Mouse (Mus musculus) heart, embryonic 14.5 days (tissue): ENCODE measurements around the gene Actn1. TPM values are rescaled to one million over a fixed set of nuclear protein-coding genes. Genes with fewer than 3 reads are reported as not detected.
"Not testable (repeated sequence)": the region's sequence is repeated elsewhere in the genome, so short reads cannot be mapped to it uniquely, and the experiment has no call there.

Source experiments
- ATAC-seq: fragments of 200-750 bp; cut with Nextera tagmentation; 2 replicates; pipeline ENCODE4 v1.8.0; 2017; ENCODE audit warnings: low read depth, moderate TSS enrichment; ENCODE audit not compliant: insufficient number of reproducible peaks, insufficient read depth, low FRiP score
- H3K27ac ChIP-seq, 2 experiments: fragments of 200-500 bp in 1 of 2; fragments of 300-500 bp in 1 of 2; sonication (generic) in 1 of 2; replicated peaks in 1 of 2; 2 replicates each; pipeline ENCODE4 v1.5.1; 2012 to 2014; ENCODE audit warnings: low read depth in 2 of 2, low read length in 2 of 2, control low read depth in 1 of 2, mild to moderate bottlenecking in 1 of 2, mixed read lengths in 1 of 2; ENCODE audit not compliant: control insufficient read depth in 1 of 2, insufficient read depth in 1 of 2
- H3K27me3 ChIP-seq: fragments of 300-500 bp; sonication (generic); 2 replicates; pipeline ENCODE4 v1.6.1; 2014; ENCODE audit warnings: mild to moderate bottlenecking, low read length, control low read depth; ENCODE audit not compliant: control insufficient read depth, insufficient read depth
- H3K36me3 ChIP-seq: fragments of 300-500 bp; sonication (generic); 2 replicates; pipeline ENCODE4 v1.6.1; 2014; ENCODE audit warnings: mild to moderate bottlenecking, control low read depth, low read length, mixed read lengths; ENCODE audit not compliant: control insufficient read depth, insufficient read depth
- H3K4me1 ChIP-seq, 2 experiments: fragments of 200-500 bp in 1 of 2; fragments of 300-500 bp in 1 of 2; sonication (generic) in 1 of 2; 2 replicates each; pipeline ENCODE4 v1.6.1; 2012 to 2014; ENCODE audit warnings: low read length in 2 of 2, control low read depth in 1 of 2, mixed read lengths in 1 of 2; ENCODE audit not compliant: control insufficient read depth in 2 of 2, insufficient read depth in 2 of 2
- H3K4me2 ChIP-seq: fragments of 300-500 bp; sonication (generic); 2 replicates; pipeline ENCODE4 v1.6.1; 2014; ENCODE audit warnings: mild to moderate bottlenecking, low read length
- H3K4me3 ChIP-seq, 2 experiments: fragments of 200-500 bp in 1 of 2; fragments of 300-500 bp in 1 of 2; sonication (generic) in 1 of 2; 2 replicates each; pipeline ENCODE4 v1.5.1; 2012 to 2014; ENCODE audit warnings: low read length in 2 of 2, mild to moderate bottlenecking in 2 of 2, control low read depth in 1 of 2, low read depth in 1 of 2, moderate library complexity in 1 of 2; ENCODE audit not compliant: control insufficient read depth in 1 of 2, insufficient read depth in 1 of 2
- H3K9ac ChIP-seq: fragments of 300-500 bp; sonication (generic); 2 replicates; pipeline ENCODE4 v1.6.1; 2014; ENCODE audit warnings: mild to moderate bottlenecking, low read length
- H3K9me3 ChIP-seq: fragments of 300-500 bp; sonication (generic); 2 replicates; pipeline ENCODE4 v1.6.1; 2016; ENCODE audit warnings: low read length, control low read depth; ENCODE audit not compliant: control insufficient read depth
- WGBS: fragments of 180-500 bp; shearing (Covaris S2); extraction: QIAGEN DNeasy Blood & Tissue Kit; methylation state at CpG from one replicate; pipeline ENCODE4 v1.1.7; 2014; 5-methylcytosine and 5-hydroxymethylcytosine counted together
- polyA plus RNA-seq: library from polyadenylated mRNA; unstranded; fragments of >200 nt; fragmentation: Nextera tagmentation; extraction: Ambion mirVana; gene quantifications from 2 replicates; pipeline ENCODE4 v1.2.1, GENCODE M21; 2014

Actn1 gene
- polyA plus RNA-seq, 1 experiment from 2014 or later = 42.7 TPM

DNA sequence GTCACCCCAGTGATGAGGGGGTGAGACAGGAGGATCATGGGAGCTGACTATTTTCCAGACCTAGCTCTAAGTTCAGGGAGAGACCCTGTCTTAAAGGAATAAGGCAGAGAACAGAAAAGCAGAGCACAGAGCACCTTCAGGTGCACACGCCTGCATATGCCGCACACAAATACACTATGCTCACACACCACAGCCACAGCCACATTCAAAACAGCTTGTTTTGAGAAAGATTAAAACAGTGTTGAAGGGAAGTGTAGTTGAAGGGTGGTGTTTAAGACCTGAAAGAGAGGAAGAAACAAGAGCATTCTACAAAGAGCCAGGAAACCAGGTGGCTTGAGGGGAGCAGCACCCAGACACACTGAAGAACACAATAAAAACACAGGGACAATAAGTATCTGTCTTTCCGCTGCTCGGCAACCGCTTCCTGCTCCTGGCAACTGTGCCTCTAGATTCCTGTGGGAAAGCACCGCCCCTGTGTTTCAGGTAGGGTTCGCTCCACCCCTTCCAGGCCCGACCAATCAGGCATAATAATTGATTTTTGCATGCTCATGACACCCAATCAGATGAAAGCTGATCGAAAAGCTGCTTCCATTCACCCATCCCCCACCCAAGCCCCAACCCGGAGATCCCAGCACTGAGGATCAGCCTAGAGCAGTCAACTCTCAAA is 13.0 kb upstream of the Actn1 start:
- no peaks in the 10 kb centered on the region for H3K9me3 ChIP-seq
- peaks cover 22 to 30% of the 10 kb centered on the region in 2 experiments for H3K4me1 ChIP-seq
- 34% methylated on average over 10 of the region's 10 CpGs for WGBS
- H3K4me3 ChIP-seq = no peak overlapping the region
- H3K36me3 ChIP-seq = no peaks in the 10 kb centered on the region
- H3K27ac ChIP-seq = no peak overlapping the region
- ATAC-seq = no peak
- no peak overlapping the region for H3K4me2 ChIP-seq
- no peaks in the 10 kb centered on the region for H3K27me3 ChIP-seq
- no peak overlapping the region for H3K9ac ChIP-seq

DNA sequence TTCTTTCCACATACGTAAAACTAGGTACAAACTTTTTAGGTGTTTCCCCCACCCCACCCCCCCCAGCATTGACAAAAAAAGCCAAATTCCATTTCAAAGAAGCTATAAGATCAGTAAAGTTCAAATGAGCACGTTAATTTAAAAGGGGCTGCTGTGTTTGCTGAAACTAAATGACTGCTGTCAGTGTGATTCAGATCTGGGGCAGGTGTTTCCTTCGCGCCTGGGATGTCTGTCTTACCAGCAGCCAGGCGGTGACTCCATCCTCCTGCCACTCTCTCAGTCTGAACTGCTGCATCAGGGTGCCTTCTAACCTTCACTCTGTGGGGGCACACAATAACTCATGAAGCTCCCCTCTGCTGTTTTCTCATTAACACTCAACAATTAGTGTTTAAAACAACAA is 11.6 kb upstream of the Actn1 start:
- 48% methylated on average over 5 of the region's 5 CpGs for WGBS
- Histone ChIP-seq H3K36me3 (no peaks in the 10 kb centered on the region), H3K4me3 (no peak overlapping the region), H3K27ac (no peak overlapping the region), H3K9me3 (no peaks in the 10 kb centered on the region), H3K9ac (no peak overlapping the region), H3K4me2 (no peak overlapping the region), H3K27me3 (no peaks in the 10 kb centered on the region), H3K4me1 (peaks cover 21 to 30% of the 10 kb centered on the region in 2 experiments)
- no peak for ATAC-seq

DNA sequence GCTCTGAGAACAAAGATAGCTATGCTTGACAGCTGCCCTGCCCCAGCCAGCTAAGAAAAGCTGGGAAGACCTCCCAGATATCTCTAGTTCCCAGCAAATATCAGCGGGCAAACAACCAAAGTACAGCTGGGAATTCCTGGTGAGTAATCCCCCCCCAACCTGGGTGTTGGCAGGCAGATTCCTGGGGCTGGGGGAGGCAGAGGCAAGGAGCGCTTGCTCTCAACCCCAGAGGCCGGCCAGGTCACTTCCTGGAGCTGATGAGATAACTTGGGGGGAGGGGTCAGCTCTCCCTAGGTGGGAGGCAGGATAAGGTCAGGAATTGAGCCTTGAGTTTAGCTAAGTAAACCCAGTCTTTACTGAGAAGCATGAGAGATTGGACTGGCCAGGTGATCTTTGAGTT is 10.8 kb upstream of the Actn1 start:
- peak overlapping the region; percentile 19 for H3K4me2 ChIP-seq
- no peak overlapping the region for H3K9ac ChIP-seq
- H3K27me3 ChIP-seq = no peaks in the 10 kb centered on the region
- H3K36me3 ChIP-seq = no peaks in the 10 kb centered on the region
- peaks cover 21 to 29% of the 10 kb centered on the region in 2 experiments for H3K4me1 ChIP-seq
- peak overlapping the region; percentile 53 to 77 for H3K27ac ChIP-seq
- no peaks in the 10 kb centered on the region for H3K9me3 ChIP-seq
- ATAC-seq = 0 out of 2 replicates have a peak, but pooled peaks have one; percentile 33
- H3K4me3 ChIP-seq = no peak overlapping the region
- 5% methylated on average over 3 of the region's 3 CpGs for WGBS

DNA sequence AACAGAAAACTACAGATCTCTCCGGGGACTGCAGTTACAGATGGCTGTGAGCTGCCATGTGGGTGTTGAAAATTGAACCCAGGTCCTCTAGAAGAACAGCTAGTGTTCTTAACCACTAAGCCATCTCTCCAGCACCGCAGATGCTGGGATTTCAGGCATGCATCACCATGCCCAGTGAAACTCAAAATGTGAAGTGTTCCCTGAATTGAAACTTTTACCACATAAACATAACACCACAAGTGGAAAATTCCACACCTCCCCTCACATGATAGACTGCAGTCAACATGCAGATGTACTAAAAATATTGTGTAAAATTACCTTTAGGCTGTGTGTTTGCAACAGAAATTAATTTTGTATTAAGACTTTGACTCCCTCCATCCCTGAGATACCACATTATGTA is 9.1 kb upstream of the Actn1 start:
- Histone ChIP-seq H3K27me3 (no peaks in the 10 kb centered on the region), H3K4me1 (peaks cover 16 to 21% of the 10 kb centered on the region in 2 experiments), H3K9me3 (no peaks in the 10 kb centered on the region), H3K4me3 (no peak overlapping the region), H3K9ac (no peak overlapping the region), H3K36me3 (no peaks in the 10 kb centered on the region), H3K4me2 (no peak overlapping the region), H3K27ac (no peak overlapping the region)
- WGBS = 90% methylated on average over 2 of the region's 2 CpGs
- ATAC-seq = no peak

DNA sequence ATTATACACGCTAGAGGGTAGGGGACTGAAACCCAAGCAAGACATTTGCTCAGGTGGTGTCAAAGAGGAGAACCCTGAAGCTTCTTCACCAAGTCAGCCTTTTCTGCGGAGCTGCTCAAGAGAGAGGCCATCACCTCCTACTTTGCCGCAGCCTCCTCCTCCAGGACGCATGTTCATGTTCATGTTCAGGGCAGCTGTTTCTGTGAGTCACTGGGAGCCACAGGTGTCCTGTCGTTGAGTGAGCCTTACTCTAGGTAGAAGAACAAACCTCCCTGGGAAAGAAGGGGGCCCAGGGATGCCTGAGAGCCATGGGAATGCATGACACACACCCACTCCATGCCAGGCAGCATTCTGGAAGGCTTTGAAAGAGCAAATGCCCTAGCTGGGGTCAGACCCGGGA is 7.8 kb upstream of the Actn1 start:
- Histone ChIP-seq H3K9me3 (no peaks in the 10 kb centered on the region), H3K36me3 (no peaks in the 10 kb centered on the region), H3K27ac (no peak overlapping the region), H3K4me3 (no peak overlapping the region), H3K4me1 (peaks cover 11 to 21% of the 10 kb centered on the region in 2 experiments), H3K9ac (no peak overlapping the region), H3K27me3 (no peaks in the 10 kb centered on the region), H3K4me2 (no peak overlapping the region)
- 80% methylated on average over 6 of the region's 6 CpGs for WGBS
- ATAC-seq = no peak

DNA sequence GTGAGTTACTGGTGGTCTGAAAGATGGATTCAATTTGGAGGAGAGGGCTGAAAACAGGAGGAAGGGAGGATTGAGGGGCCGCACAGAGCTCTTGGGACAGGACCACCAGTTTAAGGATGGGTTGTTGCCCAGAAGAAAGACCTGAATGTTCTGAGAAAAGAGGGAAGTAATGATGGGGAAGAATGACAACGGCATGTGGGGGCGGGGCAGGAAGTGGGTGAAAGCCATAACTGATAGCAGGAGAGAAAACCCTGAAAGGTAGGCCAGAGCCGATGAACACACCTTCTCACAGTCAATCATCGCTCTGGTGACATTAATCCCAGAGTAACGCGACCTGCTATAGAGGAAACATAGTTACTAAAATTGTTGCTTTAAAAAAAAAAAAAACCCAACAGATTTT is 4.2 kb upstream of the Actn1 start:
- ATAC-seq, H3K27me3 ChIP-seq, H3K36me3 ChIP-seq, H3K4me3 ChIP-seq, H3K4me1 ChIP-seq, H3K4me2 ChIP-seq, H3K9ac ChIP-seq, H3K27ac ChIP-seq, H3K9me3 ChIP-seq: not testable (repeated sequence)
- 82% methylated on average over 7 of the region's 7 CpGs for WGBS

DNA sequence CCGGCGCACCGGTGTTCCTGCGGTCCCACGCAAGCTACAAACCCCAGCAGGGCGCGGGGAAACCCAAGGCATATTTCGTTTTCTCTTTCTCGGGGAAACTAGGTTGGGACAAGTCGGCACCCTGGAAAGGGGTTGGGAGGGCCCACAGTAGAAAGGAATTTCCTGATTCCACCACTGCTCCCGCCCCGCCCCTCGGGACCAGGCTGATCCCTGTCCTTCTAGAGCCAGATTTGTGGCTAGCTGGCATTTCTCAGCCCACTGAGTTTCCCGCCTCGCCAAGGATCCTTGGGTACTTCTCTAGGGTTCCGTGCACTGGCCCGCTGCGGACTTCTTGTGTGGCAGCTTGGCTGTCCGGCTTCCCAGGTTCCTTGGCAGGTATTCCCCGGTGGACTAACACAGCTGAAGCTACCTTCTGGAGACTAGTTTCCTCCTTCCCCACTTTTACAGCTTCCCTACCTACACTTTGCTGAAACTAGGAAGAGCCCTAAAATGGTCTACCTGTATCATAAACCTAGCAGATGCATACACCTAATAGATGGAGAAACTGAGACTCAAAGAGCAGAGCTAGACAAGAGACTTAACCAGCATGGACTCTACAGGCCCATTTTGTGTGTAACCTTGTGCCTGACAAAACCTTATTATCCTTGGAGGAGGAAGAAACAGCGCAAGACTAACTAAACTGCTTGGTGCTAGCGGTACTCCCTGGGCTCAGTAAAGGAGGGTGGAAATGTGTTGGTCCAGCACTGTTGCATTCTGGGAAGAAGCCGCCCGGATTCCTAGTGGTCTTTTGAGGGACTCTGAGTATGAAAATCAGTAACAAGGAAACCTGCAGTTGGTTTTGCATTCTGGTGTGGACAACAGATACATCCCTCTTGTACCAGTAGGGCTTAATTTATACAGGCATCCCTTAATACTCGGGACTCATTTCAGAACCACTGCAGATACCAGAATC is 849 bp upstream of the Actn1 start:
- peak overlapping the region; percentile 88 for H3K4me2 ChIP-seq
- H3K27me3 ChIP-seq = no peaks in the 10 kb centered on the region
- peak overlapping the region; percentile 91 to 97 for H3K27ac ChIP-seq
- H3K4me1 ChIP-seq = peaks cover 2 to 15% of the 10 kb centered on the region in 2 experiments
- H3K4me3 ChIP-seq = peak overlapping the region; percentile 87 to 90
- WGBS = 13% methylated on average over 25 of the region's 25 CpGs
- H3K36me3 ChIP-seq = no peaks in the 10 kb centered on the region
- no peaks in the 10 kb centered on the region for H3K9me3 ChIP-seq
- peak; percentile 23; the same call in 1 of the 2 replicates for ATAC-seq
- peak overlapping the region; percentile 93 for H3K9ac ChIP-seq
